Mouse (Mus musculus): ENCODE data around the gene Slc38a11.

DNA sequence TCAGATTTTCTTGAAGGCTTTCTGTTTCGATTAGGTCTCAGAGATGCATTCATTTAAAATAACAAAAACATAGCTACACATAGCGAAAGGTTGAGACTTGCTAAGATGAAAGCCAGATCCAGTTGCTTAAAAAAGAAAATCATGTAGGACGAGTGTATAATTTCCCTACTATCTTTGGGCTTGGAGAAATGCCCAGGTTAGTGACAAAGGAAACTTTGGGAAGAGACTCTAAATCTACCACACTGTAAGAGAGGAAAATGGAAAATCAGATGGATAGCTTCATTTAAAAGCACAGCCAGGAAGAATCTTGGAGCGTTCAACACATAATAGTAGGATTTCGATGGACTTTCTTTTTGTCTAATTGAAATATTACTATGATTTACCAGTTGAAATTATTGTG is 36.1 kb upstream of the Slc38a11 start:
- TF ChIP-seq CTCF (IDR thresholded peaks at IDR 0.05) (no peak), POLR2A (IDR thresholded peaks at IDR 0.05; ENCODE audit: insufficient read depth, low read depth, low read length) (no peak)
